Mouse (Mus musculus) gonadal fat pad, adult 2 months (tissue): ENCODE measurements around the gene A630023A22Rik. TPM values are rescaled to one million over a fixed set of nuclear protein-coding genes. Genes with fewer than 3 reads are reported as not detected.

ENCODE experiments used
- polyA plus RNA-seq: library from polyadenylated mRNA; depleted of rRNA; stranded (reverse); fragments of >200 nt; gene quantifications from 2 replicates; pipeline ENCODE4 v1.2.3, GENCODE M21; 2012; rRNA removed

A630023A22Rik gene
- polyA plus RNA-seq, 1 experiment: 0.11 TPM

Other genes starting within 250 kb of the A630023A22Rik start
- gene Gdf10, start 179.2 kb downstream of the A630023A22Rik start, polyA plus RNA-seq: 30.8 and 32.7 TPM in 2 replicates
- 0.04 and 0.16 TPM in 2 replicates for gene Gdf2, start 161.7 kb downstream of the A630023A22Rik start, polyA plus RNA-seq
- gene Rbp3, start 148.8 kb downstream of the A630023A22Rik start, polyA plus RNA-seq: not detected in 2 replicates
- gene Zfp488, start 124.0 kb downstream of the A630023A22Rik start, polyA plus RNA-seq: 0.04 and 0.09 TPM in 2 replicates
- gene Gm30083, start 87.6 kb downstream of the A630023A22Rik start, polyA plus RNA-seq: 0.13 TPM in 1 of 2 replicates, not detected in the other
- gene Gm5460, start 86.0 kb downstream of the A630023A22Rik start, polyA plus RNA-seq: 1.9 and 2.0 TPM in 2 replicates
- gene Antxrl, start 50.0 kb downstream of the A630023A22Rik start, polyA plus RNA-seq: 0.38 and 0.94 TPM in 2 replicates
- gene Anxa8, start 16.8 kb downstream of the A630023A22Rik start, polyA plus RNA-seq: 4.7 and 5.8 TPM in 2 replicates
- 0.11 and 0.14 TPM in 2 replicates for gene Npy4r, start 49.7 kb upstream of the A630023A22Rik start, polyA plus RNA-seq
- gene Gprin2, start 98.9 kb upstream of the A630023A22Rik start, polyA plus RNA-seq: 0.34 and 0.51 TPM in 2 replicates
- 4.7 and 6.6 TPM in 2 replicates for gene Syt15, start 116.8 kb upstream of the A630023A22Rik start, polyA plus RNA-seq
- gene Shld2, start 207.7 kb upstream of the A630023A22Rik start, polyA plus RNA-seq: 4.9 and 5.9 TPM in 2 replicates
- 69.3 and 78.9 TPM in 2 replicates for gene Glud1, start 208.0 kb upstream of the A630023A22Rik start, polyA plus RNA-seq